Mouse (Mus musculus): ENCODE measurements around the gene Smad1. TPM values are rescaled to one million over a fixed set of nuclear protein-coding genes. Genes with fewer than 3 reads are reported as not detected.
A peak's percentile ranks its signal among the peaks of the same experiment; 100 is the strongest.

The Smad1 gene
- total and polyA plus RNA-seq, 2 experiments from 2014 or later = 14.0 to 22.8 TPM

DNA sequence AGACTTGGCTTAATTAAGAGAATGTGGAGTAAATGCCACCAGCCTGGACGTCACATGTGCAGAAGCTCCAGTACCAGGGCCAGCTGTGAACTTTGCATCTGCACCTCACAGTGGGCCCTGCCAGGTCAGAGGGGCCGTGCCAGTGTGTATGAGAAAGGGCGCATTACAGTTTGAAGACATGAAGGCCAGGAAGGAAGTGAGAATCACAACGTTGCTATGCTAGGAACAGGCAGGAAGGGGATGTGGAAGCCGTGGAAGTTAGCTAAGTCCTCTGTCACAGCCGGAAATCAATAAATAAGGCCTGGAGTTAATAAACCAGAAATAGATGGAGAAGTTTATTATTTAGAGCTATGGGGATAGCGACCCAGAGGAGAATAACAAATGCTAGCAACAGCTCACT is 76.2 kb downstream of the Smad1 start:
- Histone ChIP-seq H3K4me2 (ENCODE audit: low read depth, low read length) (no peak overlapping the region), H3K36me3 (replicated peaks; ENCODE audit: control insufficient read depth, insufficient read depth, low read length) (no peaks in the 10 kb centered on the region), H3K9me3 (replicated peaks; ENCODE audit: control insufficient read depth, low read length) (no peaks in the 10 kb centered on the region), H3K4me3 (ENCODE audit: low read depth, low read length) (no peak overlapping the region), H3K27me3 (ENCODE audit: control insufficient read depth, insufficient read depth, low read length) (no peaks in the 10 kb centered on the region), H3K27ac (ENCODE audit: low read depth) (peak overlapping the region; percentile 56), H3K4me1 (ENCODE audit: control insufficient read depth, insufficient read depth) (0 out of 2 replicates have a peak, but pooled peaks cover 3% of the 10 kb centered on the region), H3K9ac (replicated peaks; ENCODE audit: low read depth, low read length) (no peak overlapping the region)
- TF ChIP-seq CTCF (IDR thresholded peaks at IDR 0.05; ENCODE audit: low read depth) (no peak), EP300 (IDR thresholded peaks at IDR 0.05; ENCODE audit: low read depth) (no peak)
- WGBS = 60% methylated on average over 7 of the region's 7 CpGs
- ATAC-seq (ENCODE audit: insufficient read depth, low read depth) (no peak), DNase-seq (ENCODE audit: low spot score) (no peak)

- Histone ChIP-seq H3K27ac (ENCODE audit: low read depth) (no peak overlapping the region), H3K4me1 (ENCODE audit: control insufficient read depth, insufficient read depth) (no peaks in the 10 kb centered on the region), H3K9ac (replicated peaks; ENCODE audit: low read depth, low read length) (no peak overlapping the region), H3K27me3 (ENCODE audit: control insufficient read depth, insufficient read depth, low read length) (no peaks in the 10 kb centered on the region), H3K36me3 (replicated peaks; ENCODE audit: control insufficient read depth, insufficient read depth, low read length) (no peaks in the 10 kb centered on the region), H3K9me3 (replicated peaks; ENCODE audit: control insufficient read depth, low read length) (no peaks in the 10 kb centered on the region), H3K4me3 (ENCODE audit: low read depth, low read length) (no peak overlapping the region), H3K4me2 (ENCODE audit: low read depth, low read length) (no peak overlapping the region)
- no peak for ATAC-seq (ENCODE audit: insufficient read depth, low read depth)
- no peak for DNase-seq (ENCODE audit: low spot score)
- 65% methylated on average over 2 of the region's 2 CpGs for WGBS
- TF ChIP-seq CTCF (IDR thresholded peaks at IDR 0.05; ENCODE audit: low read depth) (no peak), EP300 (IDR thresholded peaks at IDR 0.05; ENCODE audit: low read depth) (no peak)
Measured at GRCm38 (mm10) chr8:79310801-79311200, 88.5 kb downstream of the Smad1 start.

DNA sequence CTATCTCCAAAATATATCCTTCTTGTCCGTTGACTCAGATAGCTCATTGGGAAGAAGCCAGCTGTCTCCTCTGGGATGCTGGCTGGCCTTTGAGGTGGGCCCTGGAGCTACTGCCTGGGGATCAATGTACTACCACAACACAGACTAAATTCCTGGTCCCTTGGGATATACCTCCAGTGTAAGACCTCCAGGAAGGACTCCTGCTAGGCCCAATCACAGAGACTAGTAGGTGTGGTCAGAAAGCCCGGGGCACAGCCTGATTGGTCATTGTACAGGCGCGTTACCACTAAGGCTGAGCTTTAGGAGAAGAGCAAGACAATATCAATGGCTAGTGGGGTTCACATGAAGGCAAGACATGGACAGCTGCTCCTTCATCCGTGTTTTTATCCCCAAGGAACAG is 93.4 kb downstream of the Smad1 start:
- TF ChIP-seq EP300 (IDR thresholded peaks at IDR 0.05; ENCODE audit: low read depth) (no peak), CTCF (IDR thresholded peaks at IDR 0.05; ENCODE audit: low read depth) (no peak)
- WGBS = 65% methylated on average over 5 of the region's 5 CpGs
- ATAC-seq (ENCODE audit: insufficient read depth, low read depth) (no peak), DNase-seq (ENCODE audit: low spot score) (no peak)
- Histone ChIP-seq H3K36me3 (replicated peaks; ENCODE audit: control insufficient read depth, insufficient read depth, low read length) (no peaks in the 10 kb centered on the region), H3K4me3 (ENCODE audit: low read depth, low read length) (no peak overlapping the region), H3K27me3 (ENCODE audit: control insufficient read depth, insufficient read depth, low read length) (no peaks in the 10 kb centered on the region), H3K9me3 (replicated peaks; ENCODE audit: control insufficient read depth, low read length) (no peaks in the 10 kb centered on the region), H3K4me1 (ENCODE audit: control insufficient read depth, insufficient read depth) (no peaks in the 10 kb centered on the region), H3K4me2 (ENCODE audit: low read depth, low read length) (no peak overlapping the region), H3K9ac (replicated peaks; ENCODE audit: low read depth, low read length) (no peak overlapping the region), H3K27ac (ENCODE audit: low read depth) (no peak overlapping the region)

DNA sequence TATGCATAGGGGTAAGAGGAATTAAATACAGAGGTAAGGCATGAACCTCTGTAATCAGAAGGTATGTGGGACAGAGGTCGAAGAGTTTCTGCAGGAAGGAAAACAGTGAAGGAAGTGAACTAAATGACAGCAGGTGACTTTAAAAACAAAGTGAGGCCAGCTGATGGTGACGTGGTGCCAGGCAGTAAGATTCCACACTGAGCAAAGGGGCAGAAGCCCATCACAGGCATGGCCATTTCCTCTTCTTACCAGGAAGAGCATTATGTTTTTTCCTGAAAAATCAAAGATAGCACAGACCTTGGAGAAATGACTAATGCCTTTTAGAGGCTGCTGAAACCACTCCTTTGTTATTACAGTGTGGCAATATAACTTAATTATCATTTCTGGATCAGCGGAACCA is 97.8 kb downstream of the Smad1 start:
- Histone ChIP-seq H3K4me1 (ENCODE audit: control insufficient read depth, insufficient read depth) (no peaks in the 10 kb centered on the region), H3K27ac (ENCODE audit: low read depth) (no peak overlapping the region), H3K9me3 (replicated peaks; ENCODE audit: control insufficient read depth, low read length) (no peaks in the 10 kb centered on the region), H3K4me3 (ENCODE audit: low read depth, low read length) (no peak overlapping the region), H3K27me3 (ENCODE audit: control insufficient read depth, insufficient read depth, low read length) (no peaks in the 10 kb centered on the region), H3K9ac (replicated peaks; ENCODE audit: low read depth, low read length) (no peak overlapping the region), H3K36me3 (replicated peaks; ENCODE audit: control insufficient read depth, insufficient read depth, low read length) (no peaks in the 10 kb centered on the region), H3K4me2 (ENCODE audit: low read depth, low read length) (no peak overlapping the region)
- TF ChIP-seq EP300 (IDR thresholded peaks at IDR 0.05; ENCODE audit: low read depth) (no peak), CTCF (IDR thresholded peaks at IDR 0.05; ENCODE audit: low read depth) (no peak)
- no peak for ATAC-seq (ENCODE audit: insufficient read depth, low read depth)
- WGBS = 57% methylated on average over 3 of the region's 3 CpGs
- no peak for DNase-seq (ENCODE audit: low spot score)

GRCm38 (mm10) chr8:79299704-79300103 is 99.6 kb downstream of the Smad1 start:
- Histone ChIP-seq H3K9me3 (replicated peaks; ENCODE audit: control insufficient read depth, low read length) (no peaks in the 10 kb centered on the region), H3K27me3 (ENCODE audit: control insufficient read depth, insufficient read depth, low read length) (no peaks in the 10 kb centered on the region), H3K9ac (replicated peaks; ENCODE audit: low read depth, low read length) (no peak overlapping the region), H3K4me3 (ENCODE audit: low read depth, low read length) (no peak overlapping the region), H3K27ac (ENCODE audit: low read depth) (no peak overlapping the region), H3K4me2 (ENCODE audit: low read depth, low read length) (no peak overlapping the region), H3K36me3 (replicated peaks; ENCODE audit: control insufficient read depth, insufficient read depth, low read length) (no peaks in the 10 kb centered on the region), H3K4me1 (ENCODE audit: control insufficient read depth, insufficient read depth) (no peaks in the 10 kb centered on the region)
- TF ChIP-seq EP300 (IDR thresholded peaks at IDR 0.05; ENCODE audit: low read depth) (no peak), CTCF (IDR thresholded peaks at IDR 0.05; ENCODE audit: low read depth) (peak; percentile 26)
- DNase-seq (ENCODE audit: low spot score) (no peak), ATAC-seq (ENCODE audit: insufficient read depth, low read depth) (no peak)
- WGBS = 82% methylated on average over 5 of the region's 5 CpGs

- Histone ChIP-seq H3K9ac (replicated peaks; ENCODE audit: low read depth, low read length) (no peak overlapping the region), H3K4me2 (ENCODE audit: low read depth, low read length) (no peak overlapping the region), H3K27me3 (ENCODE audit: control insufficient read depth, insufficient read depth, low read length) (no peaks in the 10 kb centered on the region), H3K27ac (ENCODE audit: low read depth) (no peak overlapping the region), H3K36me3 (replicated peaks; ENCODE audit: control insufficient read depth, insufficient read depth, low read length) (no peaks in the 10 kb centered on the region), H3K4me1 (ENCODE audit: control insufficient read depth, insufficient read depth) (peaks cover 10% of the 10 kb centered on the region), H3K4me3 (ENCODE audit: low read depth, low read length) (no peak overlapping the region), H3K9me3 (replicated peaks; ENCODE audit: control insufficient read depth, low read length) (no peaks in the 10 kb centered on the region)
- 33% methylated on average over 3 of the region's 3 CpGs for WGBS
- no peak for TF ChIP-seq EP300 (IDR thresholded peaks at IDR 0.05; ENCODE audit: low read depth)
- peak; percentile 93 for TF ChIP-seq CTCF (IDR thresholded peaks at IDR 0.05; ENCODE audit: low read depth)
- ATAC-seq (ENCODE audit: insufficient read depth, low read depth) = no peak
- DNase-seq (ENCODE audit: low spot score) = peak; percentile 59
Measured at GRCm38 (mm10) chr8:79297763-79298162, 101.6 kb downstream of the Smad1 start.
